Mouse (Mus musculus): Measurements from ENCODE around the gene Dnah5.

- TF ChIP-seq CTCF (IDR thresholded peaks at IDR 0.05; ENCODE audit: low read depth, low read length) (no peak), GATA1 (IDR thresholded peaks at IDR 0.05; ENCODE audit: borderline replicate concordance, low read length) (no peak), TAL1 (conservative IDR thresholded peaks at IDR 0.05; ENCODE audit: low read depth, low read length) (no peak)
These were observed 240.9 kb downstream of the Dnah5 start for GRCm38 (mm10) chr15:28444494-28444893.
